ENCODE assay signal across 14 mouse cellular contexts in the genomic region with DNA sequence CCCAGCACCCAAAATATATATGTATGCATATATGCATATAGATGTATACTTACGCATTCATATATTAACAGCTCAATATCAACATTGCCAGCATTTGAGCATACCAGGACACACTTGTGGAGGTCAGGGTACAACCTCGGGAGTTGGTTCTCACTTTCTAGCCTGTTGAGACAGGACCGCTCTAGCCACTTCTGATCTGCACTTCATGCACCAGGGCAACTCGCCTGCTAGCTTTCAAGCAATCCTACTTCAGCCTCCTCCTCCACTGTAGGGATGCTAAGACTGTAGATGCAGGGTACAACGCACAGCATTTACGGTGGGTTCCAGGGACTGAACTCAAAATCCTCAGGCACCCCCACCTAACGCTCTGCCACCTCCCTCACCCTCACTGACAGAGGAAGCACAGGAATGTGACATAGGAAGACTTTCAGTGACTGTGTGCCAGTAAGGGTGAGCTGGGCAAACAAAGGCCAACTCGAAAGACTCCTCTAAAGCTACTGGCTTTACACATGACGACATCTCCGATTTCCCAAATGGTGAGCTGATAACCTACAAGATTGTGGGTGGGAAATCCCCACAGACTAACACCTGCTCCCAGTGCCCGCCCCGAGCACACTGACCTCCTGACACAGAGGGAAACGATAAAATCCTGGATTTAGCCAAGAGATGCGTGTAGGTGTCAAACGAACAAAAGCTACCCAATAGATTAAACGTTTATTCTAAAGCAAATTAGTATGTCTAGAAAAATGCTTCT.
"Had no signal": no experiment of that assay in that cellular context is flagged by ENCODE, and none has a peak within 500 bp of the region (broad histone marks: within the 10 kb centered on the region; RNA-seq: fewer than 3 reads in every experiment).

No protein-coding gene starts in this region.

- H3K9me3 ChIP-seq: liver, embryonic 13.5 days; megakaryocyte, embryonic 14.5 days; midbrain, embryonic 10.5 days; midbrain, embryonic 13.5 days; stomach, embryonic 15.5 days had no signal

- H3K27me3 ChIP-seq: liver, embryonic 13.5 days; megakaryocyte, embryonic 14.5 days; midbrain, embryonic 13.5 days; stomach, embryonic 15.5 days had no signal

- DNase-seq: kidney, adult 18-20 months; kidney, adult 9 months; kidney, postnatal 14 days; kidney, postnatal 4 days; layer of hippocampus, postnatal 36 days; liver, embryonic 13.5 days; lung, adult 2 months; lung, postnatal 36 days; thymus, postnatal 4 days had no signal

- H3K4me1 ChIP-seq: midbrain, embryonic 10.5 days had no signal

- H3K27ac ChIP-seq: left cerebral cortex, adult 2 months; liver, embryonic 13.5 days; midbrain, embryonic 10.5 days; stomach, embryonic 15.5 days had no signal

- H3K36me3 ChIP-seq: liver, embryonic 13.5 days; stomach, embryonic 15.5 days had no signal

- H3K4me3 ChIP-seq: left cerebral cortex, adult 2 months; liver, embryonic 13.5 days; megakaryocyte, embryonic 14.5 days; midbrain, embryonic 10.5 days; midbrain, embryonic 13.5 days; stomach, embryonic 15.5 days had no signal
